Comparison of ENCODE assay signal across 9 mouse cellular contexts in the genomic region with DNA sequence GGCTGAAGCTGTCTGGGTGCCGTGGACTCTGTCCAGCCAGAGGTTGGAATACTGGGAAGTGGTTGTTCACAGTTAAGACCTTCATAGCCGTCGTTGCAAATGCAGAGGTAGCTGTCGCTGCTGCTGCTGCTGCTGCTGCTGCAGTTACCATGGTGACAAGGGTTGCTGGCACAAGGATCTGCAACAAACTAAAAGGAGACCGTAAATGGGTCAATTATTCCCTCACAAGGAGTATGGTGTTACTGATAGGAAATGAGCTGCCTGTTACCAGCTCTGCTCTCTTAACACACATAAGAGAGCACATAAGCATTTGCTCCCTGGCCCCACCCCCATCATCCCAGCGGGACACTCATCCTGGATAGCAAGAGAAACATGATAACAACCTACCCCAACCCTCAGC.
DNase-seq lines count a peak whose midpoint lies in the region; ATAC-seq lines count a peak whose summit lies in the region.
"Had no signal": no experiment of that assay in that cellular context is flagged by ENCODE, and none has a peak within 500 bp of the region (broad histone marks: within the 10 kb centered on the region; RNA-seq: fewer than 3 reads in every experiment).

No protein-coding gene starts in this region.

- H3K4me2 ChIP-seq in forebrain, embryonic 14.5 days (ENCODE audit: low read length), result peak overlapping the region; percentile 26
- peak overlapping the region; percentile 31 for H3K4me2 ChIP-seq in limb, embryonic 13.5 days (replicated peaks)
- H3K4me2 ChIP-seq: embryonic facial prominence, embryonic 12.5 days had no signal

- no peaks in the 10 kb centered on the region for H3K9me3 ChIP-seq in forebrain, embryonic 14.5 days (replicated peaks; ENCODE audit: control insufficient read depth, low read length)
- H3K9me3 ChIP-seq in limb, embryonic 13.5 days, result no peaks in the 10 kb centered on the region
- H3K9me3 ChIP-seq: embryonic facial prominence, embryonic 12.5 days had no signal

- peak; percentile 78 for ATAC-seq in forebrain, embryonic 14.5 days
- no peak for ATAC-seq in limb, embryonic 13.5 days (ENCODE audit: low FRiP score, low read depth)

- H3K36me3 ChIP-seq in forebrain, embryonic 14.5 days (ENCODE audit: control insufficient read depth, insufficient read depth, low read length), result no peaks in the 10 kb centered on the region
- no peaks in the 10 kb centered on the region for H3K36me3 ChIP-seq in limb, embryonic 13.5 days
- H3K36me3 ChIP-seq: embryonic facial prominence, embryonic 12.5 days had no signal

- H3K9ac ChIP-seq in forebrain, embryonic 14.5 days (ENCODE audit: low read length), result no peak overlapping the region
- no peak overlapping the region for H3K9ac ChIP-seq in limb, embryonic 13.5 days
- H3K9ac ChIP-seq: embryonic facial prominence, embryonic 12.5 days had no signal

- H3K4me1 ChIP-seq in forebrain, embryonic 14.5 days (ENCODE audit: control insufficient read depth, insufficient read depth, low read length), result peaks cover 37% of the 10 kb centered on the region
- H3K4me1 ChIP-seq in limb, embryonic 13.5 days, result peaks cover 9% of the 10 kb centered on the region; the same call in 1 of the 2 replicates

- peak; percentile 30 for DNase-seq in right cerebral cortex, adult 18-20 months
- DNase-seq in right cerebral cortex, postnatal 36 days (ENCODE audit: low spot score in 2 of 2), result no peak
- peak; percentile 84 for DNase-seq in forebrain, embryonic 14.5 days (ENCODE audit: low spot score)
- peak; percentile 10 for DNase-seq in right cerebral cortex, postnatal 14 days
- DNase-seq in kidney, adult 11 months, result no peak
- DNase-seq in cerebellum, adult 11-12 months, result no peak
- DNase-seq: kidney, adult 18-20 months had no signal

- WGBS in forebrain, embryonic 14.5 days, result 2% methylated on average over 6 of the region's 6 CpGs
- WGBS in limb, embryonic 13.5 days, result 12% methylated on average over 6 of the region's 6 CpGs

- peak overlapping the region; percentile 60 for H3K27ac ChIP-seq in forebrain, embryonic 14.5 days (ENCODE audit: low read depth, low read length)
- no peak overlapping the region for H3K27ac ChIP-seq in limb, embryonic 13.5 days
- H3K27ac ChIP-seq: embryonic facial prominence, embryonic 12.5 days had no signal

- no peaks in the 10 kb centered on the region for H3K27me3 ChIP-seq in forebrain, embryonic 14.5 days (replicated peaks; ENCODE audit: control insufficient read depth, insufficient read depth, low read length)
- H3K27me3 ChIP-seq in limb, embryonic 13.5 days, result peaks cover 23% of the 10 kb centered on the region
- H3K27me3 ChIP-seq: embryonic facial prominence, embryonic 12.5 days had no signal

- H3K4me3 ChIP-seq in forebrain, embryonic 14.5 days (ENCODE audit: low read depth, low read length), result no peak overlapping the region
- H3K4me3 ChIP-seq in limb, embryonic 13.5 days, result no peak overlapping the region
- H3K4me3 ChIP-seq: embryonic facial prominence, embryonic 12.5 days had no signal

Comparison
In these comparisons a context has a peak if more than half of its experiments do, and no peak if none do; other contexts are left out.
1. DNase-seq: peak in right cerebral cortex, adult 18-20 months (single experiment), forebrain, embryonic 14.5 days (single experiment) and right cerebral cortex, postnatal 14 days (single experiment); none in right cerebral cortex, postnatal 36 days (0 of 2), kidney, adult 11 months (single experiment) and cerebellum, adult 11-12 months (single experiment).